ENCODE assay signal across 22 mouse cellular contexts in genomic region chr10:57835094-57835493, GRCm38 (mm10). TPM values are rescaled to one million over a fixed set of nuclear protein-coding genes. Genes with fewer than 3 reads are reported as not detected.
"Had no signal": no experiment of that assay in that cellular context is flagged by ENCODE, and none has a peak within 500 bp of the region (broad histone marks: within the 10 kb centered on the region; RNA-seq: fewer than 3 reads in every experiment).

No protein-coding gene starts in this region.

- H3K9me3 ChIP-seq: kidney, embryonic 15.5 days; limb, embryonic 12.5 days; limb, embryonic 15.5 days; liver, embryonic 13.5 days; megakaryocyte, embryonic 14.5 days; midbrain, embryonic 10.5 days; neural tube, embryonic 13.5 days had no signal

- H3K4me3 ChIP-seq: kidney, embryonic 15.5 days; limb, embryonic 12.5 days; limb, embryonic 15.5 days; liver, embryonic 13.5 days; megakaryocyte, embryonic 14.5 days; midbrain, embryonic 10.5 days; myocyte; neural tube, embryonic 13.5 days had no signal

- H3K36me3 ChIP-seq: kidney, embryonic 15.5 days; limb, embryonic 12.5 days; limb, embryonic 15.5 days; liver, embryonic 13.5 days; midbrain, embryonic 10.5 days; neural tube, embryonic 13.5 days had no signal

- H3K27me3 ChIP-seq: kidney, embryonic 15.5 days; limb, embryonic 12.5 days; limb, embryonic 15.5 days; liver, embryonic 13.5 days; megakaryocyte, embryonic 14.5 days; neural tube, embryonic 13.5 days had no signal

- H3K27ac ChIP-seq: kidney, embryonic 15.5 days; limb, embryonic 12.5 days; limb, embryonic 15.5 days; liver, embryonic 13.5 days; midbrain, embryonic 10.5 days; neural tube, embryonic 13.5 days had no signal

- H3K4me1 ChIP-seq: kidney, embryonic 15.5 days; limb, embryonic 12.5 days; limb, embryonic 15.5 days; liver, embryonic 13.5 days; megakaryocyte, embryonic 14.5 days; midbrain, embryonic 10.5 days; neural tube, embryonic 13.5 days had no signal

- DNase-seq: kidney, adult 11 months; kidney, adult 8-10 months; kidney, postnatal 10 days; kidney, postnatal 36 days; left cerebral cortex, postnatal 4 days; liver, embryonic 13.5 days; lung, adult 2 months; lung, postnatal 14 days; lung, postnatal 4 days; midbrain, embryonic 14.5 days; thymus, adult 18-20 months; thymus, postnatal 36 days had no signal

- H3K4me2 ChIP-seq: kidney, embryonic 15.5 days; limb, embryonic 12.5 days; limb, embryonic 15.5 days; liver, embryonic 13.5 days; neural tube, embryonic 13.5 days had no signal

- H3K9ac ChIP-seq: kidney, embryonic 15.5 days; limb, embryonic 12.5 days; limb, embryonic 15.5 days; liver, embryonic 13.5 days; neural tube, embryonic 13.5 days had no signal

RNA-seq across cellular contexts. Expression of gene Fabp7, which starts 50.4 kb away (rescaled TPM):
- total RNA-seq: neutrophil, adult 5-6 weeks had no signal
- polyA plus RNA-seq: small intestine, adult 2 months; testis, adult 2 months had no signal
